2 mouse cellular contexts compared by ENCODE assay signal in genomic region chr17:86477401-86477800, GRCm38 (mm10). TPM values are rescaled to one million over a fixed set of nuclear protein-coding genes. Genes with fewer than 3 reads are reported as not detected.
"Had no signal": no experiment of that assay in that cellular context is flagged by ENCODE, and none has a peak within 500 bp of the region (broad histone marks: within the 10 kb centered on the region; RNA-seq: fewer than 3 reads in every experiment).

No protein-coding gene starts in this region.

RNA-seq across cellular contexts. Expression of gene Gm10309, which starts 27.6 kb away (rescaled TPM):
- total RNA-seq: neutrophil, adult 5-6 weeks had no signal
- polyA plus RNA-seq: thymus, adult 2 months had no signal
